8 mouse cellular contexts compared by ENCODE assay signal in the genomic region with DNA sequence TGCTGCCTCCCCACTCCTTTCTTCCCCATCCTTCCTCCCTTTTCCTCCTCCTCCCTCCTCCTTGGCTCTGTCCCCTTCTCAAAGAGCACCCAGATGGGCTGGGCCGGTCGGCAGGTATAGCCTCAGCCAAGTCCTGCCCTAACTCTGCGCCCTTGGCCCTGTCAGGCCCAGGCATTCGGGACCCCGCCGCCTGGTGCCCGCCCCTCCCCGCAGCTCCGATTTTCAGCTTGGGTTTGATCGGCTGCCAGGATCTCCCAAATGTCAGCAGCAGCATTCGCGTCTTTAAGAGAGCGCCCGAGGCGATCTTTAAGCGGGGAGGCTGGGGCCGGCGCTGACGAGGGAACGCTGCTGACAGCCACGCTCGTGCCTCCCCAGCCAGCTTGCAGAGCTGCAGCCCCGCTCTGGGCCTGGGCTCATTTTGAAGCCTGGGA.
A peak's percentile ranks its signal among the peaks of the same experiment; 100 is the strongest.
DNase-seq lines count a peak whose midpoint lies in the region; ATAC-seq and TF ChIP-seq lines count a peak whose summit lies in the region.

No protein-coding gene starts in this region.

- DNase-seq in urinary bladder, postnatal 25 days (ENCODE audit: low spot score) = peak; percentile 35
- no peak for DNase-seq in urinary bladder, postnatal 10 days (ENCODE audit: low spot score)
- DNase-seq in limb, embryonic 11.5 days (ENCODE audit: low spot score) = peak; percentile 73
- peak; percentile 67 for DNase-seq in midbrain, postnatal 0 days (ENCODE audit: low spot score)
- no peak for DNase-seq in natural killer cell, adult 2 months (ENCODE audit: low spot score in 2 of 2)
- DNase-seq in spleen, adult 18-20 months = no peak

- H3K36me3 ChIP-seq in forebrain, embryonic 16.5 days (ENCODE audit: control insufficient read depth, insufficient read depth) = no peaks in the 10 kb centered on the region
- H3K36me3 ChIP-seq in hindbrain, embryonic 15.5 days = no peaks in the 10 kb centered on the region
- H3K36me3 ChIP-seq in limb, embryonic 11.5 days (ENCODE audit: control insufficient read depth, insufficient read depth, low read length) = no peaks in the 10 kb centered on the region
- H3K36me3 ChIP-seq in midbrain, postnatal 0 days (ENCODE audit: insufficient read depth, low read length) = no peaks in the 10 kb centered on the region

- no peak overlapping the region for H3K4me3 ChIP-seq in forebrain, embryonic 16.5 days (replicated peaks; ENCODE audit: low read length)
- no peak overlapping the region for H3K4me3 ChIP-seq in hindbrain, embryonic 15.5 days
- no peak overlapping the region for H3K4me3 ChIP-seq in limb, embryonic 11.5 days (ENCODE audit: low read depth, low read length)
- H3K4me3 ChIP-seq in midbrain, postnatal 0 days (ENCODE audit: low read depth, low read length) = no peak overlapping the region

- H3K9ac ChIP-seq in forebrain, embryonic 16.5 days (replicated peaks; ENCODE audit: low read depth, low read length) = peak overlapping the region; percentile 55
- peak overlapping the region; percentile 26; the same call in 1 of the 2 replicates for H3K9ac ChIP-seq in hindbrain, embryonic 15.5 days
- H3K9ac ChIP-seq in limb, embryonic 11.5 days (ENCODE audit: low read length) = peak overlapping the region; percentile 44
- 0 out of 2 replicates have a peak overlapping the region, but pooled peaks have one; percentile 42 for H3K9ac ChIP-seq in midbrain, postnatal 0 days (replicated peaks; ENCODE audit: low read length, poor library complexity, severe bottlenecking)

- peak; percentile 64 for ATAC-seq in forebrain, embryonic 16.5 days
- peak; percentile 21; the same call in 1 of the 2 replicates for ATAC-seq in hindbrain, embryonic 15.5 days (ENCODE audit: low FRiP score, low read depth)
- ATAC-seq in limb, embryonic 11.5 days (ENCODE audit: insufficient number of reproducible peaks, low FRiP score, low TSS enrichment, low read depth) = 0 out of 2 replicates have a peak, but pooled peaks have one; percentile 32
- ATAC-seq in midbrain, postnatal 0 days (ENCODE audit: low FRiP score) = no peak

- 2% methylated on average over 23 of the region's 23 CpGs for WGBS in forebrain, embryonic 16.5 days
- 3% methylated on average over 23 of the region's 23 CpGs for WGBS in hindbrain, embryonic 15.5 days
- 3% methylated on average over 23 of the region's 23 CpGs for WGBS in limb, embryonic 11.5 days
- 6% methylated on average over 23 of the region's 23 CpGs for WGBS in midbrain, postnatal 0 days

- H3K4me2 ChIP-seq in forebrain, embryonic 16.5 days (ENCODE audit: low read length) = peak overlapping the region; percentile 29
- H3K4me2 ChIP-seq in hindbrain, embryonic 15.5 days = peak overlapping the region; percentile 33
- H3K4me2 ChIP-seq in limb, embryonic 11.5 days (ENCODE audit: low read depth, severe bottlenecking) = peak overlapping the region; percentile 27; the same call in 1 of the 2 replicates
- no peak overlapping the region for H3K4me2 ChIP-seq in midbrain, postnatal 0 days (ENCODE audit: low read depth, low read length, poor library complexity, severe bottlenecking)

- H3K4me1 ChIP-seq in forebrain, embryonic 16.5 days (replicated peaks; ENCODE audit: control insufficient read depth, insufficient read depth, low read length) = peaks cover 42% of the 10 kb centered on the region
- H3K4me1 ChIP-seq in hindbrain, embryonic 15.5 days (replicated peaks) = peaks cover 51% of the 10 kb centered on the region
- peaks cover 27% of the 10 kb centered on the region for H3K4me1 ChIP-seq in limb, embryonic 11.5 days (ENCODE audit: control insufficient read depth, insufficient read depth, low read length)
- peaks cover 14% of the 10 kb centered on the region for H3K4me1 ChIP-seq in midbrain, postnatal 0 days (ENCODE audit: insufficient read depth, low read length)

- H3K27ac ChIP-seq in forebrain, embryonic 16.5 days (ENCODE audit: low read length) = peak overlapping the region; percentile 90
- peak overlapping the region; percentile 82 for H3K27ac ChIP-seq in hindbrain, embryonic 15.5 days (replicated peaks)
- H3K27ac ChIP-seq in limb, embryonic 11.5 days (replicated peaks; ENCODE audit: low read depth, low read length) = peak overlapping the region; percentile 71
- peak overlapping the region; percentile 75 for H3K27ac ChIP-seq in midbrain, postnatal 0 days (ENCODE audit: low read depth, low read length)

- no peaks in the 10 kb centered on the region for H3K27me3 ChIP-seq in forebrain, embryonic 16.5 days (replicated peaks; ENCODE audit: control insufficient read depth, insufficient read depth, low read length)
- H3K27me3 ChIP-seq in hindbrain, embryonic 15.5 days = no peaks in the 10 kb centered on the region
- H3K27me3 ChIP-seq in limb, embryonic 11.5 days (ENCODE audit: control insufficient read depth, insufficient read depth, low read length) = no peaks in the 10 kb centered on the region
- H3K27me3 ChIP-seq in midbrain, postnatal 0 days (ENCODE audit: insufficient read depth, low read length) = no peaks in the 10 kb centered on the region

- no peaks in the 10 kb centered on the region for H3K9me3 ChIP-seq in forebrain, embryonic 16.5 days (ENCODE audit: control insufficient read depth, low read length)
- no peaks in the 10 kb centered on the region for H3K9me3 ChIP-seq in hindbrain, embryonic 15.5 days
- H3K9me3 ChIP-seq in limb, embryonic 11.5 days (ENCODE audit: control insufficient read depth, low read length) = no peaks in the 10 kb centered on the region
- H3K9me3 ChIP-seq in midbrain, postnatal 0 days (ENCODE audit: low read length) = no peaks in the 10 kb centered on the region

- TF ChIP-seq CTCF in midbrain, postnatal 0 days (IDR thresholded peaks at IDR 0.05) = no peak

Comparison
In these comparisons a context has a peak if more than half of its experiments do, and no peak if none do; other contexts are left out.
1. DNase-seq: peak in urinary bladder, postnatal 25 days (single experiment), limb, embryonic 11.5 days (single experiment) and midbrain, postnatal 0 days (single experiment); none in urinary bladder, postnatal 10 days (single experiment), natural killer cell, adult 2 months (0 of 2) and spleen, adult 18-20 months (0 of 2).
2. Peak in every context shown above with its lines, with median percentiles within 50 percentile points of each other: H3K27ac ChIP-seq and H3K9ac ChIP-seq.